Mouse (Mus musculus) embryonic fibroblast, embryonic 13.5 days (primary cell): ENCODE results near the gene Emilin3.

Experiments
- CTCF ChIP-seq: IDR thresholded peaks from 2 replicates; pipeline ENCODE4 v1.5.1; 2011; ENCODE audit warnings: mild to moderate bottlenecking, control low read depth, low read length, moderate library complexity, borderline replicate concordance; ENCODE audit not compliant: insufficient read depth
- POLR2A ChIP-seq: IDR thresholded peaks from 2 replicates; pipeline ENCODE4 v1.6.1; 2011; ENCODE audit warnings: low read depth, mild to moderate bottlenecking, control low read depth, low read length, moderate library complexity

DNA sequence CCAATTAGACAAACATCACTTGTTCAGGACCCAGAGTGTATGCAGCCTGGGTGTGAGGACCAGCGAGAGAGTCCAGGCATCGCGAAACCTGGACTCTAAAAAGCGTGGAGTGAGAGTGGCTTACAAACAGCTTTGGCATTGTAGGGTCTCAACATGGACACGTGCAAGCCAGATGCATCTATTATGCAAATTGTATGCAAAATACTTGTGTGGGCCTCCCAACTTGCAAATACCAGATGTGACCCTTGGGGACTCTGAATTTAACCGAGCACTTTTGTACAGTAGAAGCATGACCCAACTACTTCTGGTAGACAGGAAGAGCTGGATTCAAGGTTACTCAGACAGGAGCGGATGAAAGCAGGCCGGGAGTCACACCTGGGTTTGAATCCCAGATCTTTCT lies 4.6 kb upstream of the Emilin3 start:
- TF ChIP-seq CTCF: no peak
- TF ChIP-seq POLR2A: no peak
